Mouse (Mus musculus) adrenal gland, adult 2 months (tissue): Measurements from ENCODE around the gene Ero1lb. TPM values are rescaled to one million over a fixed set of nuclear protein-coding genes. Genes with fewer than 3 reads are reported as not detected.

ENCODE experiments used
- polyA plus RNA-seq: library from polyadenylated mRNA; depleted of rRNA; stranded (reverse); fragments of >200 nt; gene quantifications from 2 replicates; pipeline ENCODE4 v1.2.3, GENCODE M21; 2012; rRNA removed
- total RNA-seq, 2 experiments: library from RNA; stranded (reverse); gene quantifications; 2 replicates each; pipeline ENCODE4 v1.2.3; 2021

Gene Ero1lb
- total and polyA plus RNA-seq, 3 experiments: 14.0 to 26.2 (median 14.8) TPM

Other genes starting within 250 kb of the Ero1lb start
- under 1 TPM; 0.35 to 0.97 TPM for gene Actn2, start 225.1 kb upstream of the Ero1lb start, total RNA-seq
- gene Actn2, start 225.1 kb upstream of the Ero1lb start, polyA plus RNA-seq: 0.28 and 0.31 TPM in 2 replicates
- gene Heatr1, start 170.8 kb upstream of the Ero1lb start, total RNA-seq: 10 to 100 TPM; 38.7 to 61.9 TPM
- gene Heatr1, start 170.8 kb upstream of the Ero1lb start, polyA plus RNA-seq: 13.2 and 13.7 TPM in 2 replicates
- gene Lgals8, start 100.9 kb upstream of the Ero1lb start, total RNA-seq: 10 to 100 TPM; 73.3 to 87.4 TPM
- gene Lgals8, start 100.9 kb upstream of the Ero1lb start, polyA plus RNA-seq: 15.6 and 16.5 TPM in 2 replicates
- gene Edaradd, start 45.4 kb upstream of the Ero1lb start, total RNA-seq: under 1 TPM; 0.03 to 0.06 TPM
- gene Edaradd, start 45.4 kb upstream of the Ero1lb start, polyA plus RNA-seq: 0.02 TPM in 1 of 2 replicates, not detected in the other
- gene Prl2c3, start 234.2 kb downstream of the Ero1lb start, total RNA-seq: not detected
- not detected in 2 replicates for gene Prl2c3, start 234.2 kb downstream of the Ero1lb start, polyA plus RNA-seq